Mouse (Mus musculus) kidney, postnatal 25 days (tissue): ENCODE measurements around the gene Dach1.

ENCODE experiments used
- DNase-seq, 2 experiments: peaks; one replicate each; pipeline ENCODE4 v3.0.0; 2021; ENCODE audit warnings: mixed read lengths in 2 of 2

Gene Dach1

GRCm38 (mm10) chr14:98169421-98170076, at the start of gene Dach1:
Gene Dach1 (minus strand): TSS chr14:98169765.
- DNase-seq = peak; percentile 81 to 90

GRCm38 (mm10) chr14:98200089-98200488, 30.5 kb upstream of the Dach1 start:
- DNase-seq = no peak

- DNase-seq = peak in 1 of 2 experiments; percentile 16
Observed at GRCm38 (mm10) chr14:98181545-98181944, 12.0 kb upstream of the Dach1 start.

GRCm38 (mm10) chr14:98173831-98174230, 4.3 kb upstream of the Dach1 start:
- no peak for DNase-seq

GRCm38 (mm10) chr14:98172394-98172905, 2.9 kb upstream of the Dach1 start:
- DNase-seq = no peak

- no peak for DNase-seq
Observed at GRCm38 (mm10) chr14:98171861-98172260, 2.3 kb upstream of the Dach1 start.

DNA sequence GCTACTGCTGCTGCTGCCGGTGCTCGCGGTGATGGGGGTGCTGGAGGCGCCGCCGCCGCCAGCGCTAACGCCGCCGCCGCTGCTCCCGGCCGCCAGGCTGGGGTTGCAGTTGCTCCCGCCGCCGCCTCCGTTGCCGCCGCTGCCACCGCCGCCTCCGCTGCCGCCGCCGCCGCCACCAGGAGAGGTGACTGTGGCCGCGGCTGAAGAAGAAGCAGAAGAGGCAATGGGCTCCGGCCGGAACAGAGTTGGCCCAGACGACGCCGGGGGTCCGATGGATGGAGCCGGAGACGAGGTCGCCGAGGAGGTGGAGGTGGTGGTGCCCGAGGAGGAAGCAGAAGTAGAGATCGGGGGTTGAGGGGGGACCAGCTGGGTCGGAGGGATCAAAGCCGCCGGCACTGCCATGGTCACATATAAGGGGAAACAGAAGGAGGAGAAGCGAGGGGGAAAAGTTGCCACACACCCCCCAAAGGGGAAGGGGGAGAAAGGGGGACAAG, 610 bp downstream of the Dach1 start:
- peak; percentile 37 to 66 for DNase-seq

- DNase-seq = peak; percentile 52 to 80
Observed at GRCm38 (mm10) chr14:98168039-98168907, 1.3 kb downstream of the Dach1 start.

GRCm38 (mm10) chr14:98167186-98168038, 2.2 kb downstream of the Dach1 start:
- DNase-seq = peak; percentile 82 to 84

- DNase-seq = no peak
Observed at GRCm38 (mm10) chr14:98166318-98166976, 3.1 kb downstream of the Dach1 start.

GRCm38 (mm10) chr14:98156753-98157152, 12.8 kb downstream of the Dach1 start:
- DNase-seq = no peak

DNA sequence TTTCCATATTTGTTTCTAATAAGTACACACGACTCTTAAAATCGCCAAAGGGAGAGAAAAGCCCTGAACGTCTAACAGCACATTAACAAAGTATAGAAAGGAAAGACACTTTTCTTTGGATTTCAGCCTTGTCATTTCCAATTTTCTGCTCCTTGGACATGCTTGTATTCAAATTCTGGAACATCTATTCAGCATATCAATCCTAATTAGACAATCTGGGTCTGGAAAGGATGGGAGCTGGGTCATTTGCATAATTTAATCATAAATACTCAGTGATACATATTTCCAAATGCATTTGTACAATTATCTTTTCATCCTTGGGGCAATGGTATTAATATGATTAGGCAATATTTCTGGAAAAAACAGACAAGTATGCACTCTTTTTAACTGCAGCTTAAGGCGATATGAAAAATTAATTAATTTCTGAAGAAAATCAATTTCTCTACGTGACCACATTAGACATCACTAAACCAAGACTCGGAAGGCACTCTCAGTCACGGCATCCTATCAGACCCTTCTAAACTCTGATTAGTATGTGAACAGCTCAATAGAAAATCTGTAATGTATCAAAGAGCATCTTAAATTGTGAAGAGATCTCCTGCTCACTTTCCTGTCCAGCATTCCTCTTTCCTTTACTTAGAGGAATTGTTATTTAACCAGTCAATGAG, 13.7 kb downstream of the Dach1 start:
- DNase-seq = no peak

DNA sequence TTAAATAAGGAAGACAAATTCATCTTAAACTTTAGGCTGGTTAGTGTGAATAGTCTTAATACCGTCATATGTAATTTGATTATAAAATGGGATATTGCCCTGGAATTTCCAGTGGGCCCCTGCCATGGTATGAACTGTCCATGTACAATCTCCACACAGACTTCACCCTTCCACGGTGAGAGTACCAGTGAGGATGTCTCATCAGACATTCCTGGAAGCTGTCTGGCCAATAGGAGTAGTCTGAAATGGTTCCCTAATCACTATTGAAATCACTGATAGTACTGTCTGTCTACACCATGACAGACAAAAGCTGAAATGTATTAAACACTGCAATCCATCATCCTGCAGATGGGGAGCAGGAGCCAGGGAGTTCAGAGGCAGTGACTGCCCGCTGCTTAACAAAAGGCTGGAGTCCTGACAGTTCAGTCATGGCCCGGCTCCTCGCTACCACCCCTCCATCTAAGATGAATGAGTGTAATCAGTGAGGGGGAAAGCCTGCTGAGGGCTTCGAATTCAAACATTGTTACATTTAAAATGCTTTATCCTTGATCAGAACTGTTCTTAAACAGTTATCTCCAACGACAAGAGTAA, 14.6 kb downstream of the Dach1 start:
- DNase-seq = no peak

GRCm38 (mm10) chr14:98141758-98142157, 27.8 kb downstream of the Dach1 start:
- no peak for DNase-seq

- DNase-seq = no peak
Observed at GRCm38 (mm10) chr14:98138873-98139665, 30.5 kb downstream of the Dach1 start.

GRCm38 (mm10) chr14:98134546-98134945, 35.0 kb downstream of the Dach1 start:
- DNase-seq = no peak

GRCm38 (mm10) chr14:98123032-98123431, 46.5 kb downstream of the Dach1 start:
- DNase-seq = no peak

GRCm38 (mm10) chr14:98116627-98117026, 52.9 kb downstream of the Dach1 start:
- DNase-seq = no peak

- DNase-seq = no peak
Observed at GRCm38 (mm10) chr14:98113106-98113505, 56.5 kb downstream of the Dach1 start.

DNA sequence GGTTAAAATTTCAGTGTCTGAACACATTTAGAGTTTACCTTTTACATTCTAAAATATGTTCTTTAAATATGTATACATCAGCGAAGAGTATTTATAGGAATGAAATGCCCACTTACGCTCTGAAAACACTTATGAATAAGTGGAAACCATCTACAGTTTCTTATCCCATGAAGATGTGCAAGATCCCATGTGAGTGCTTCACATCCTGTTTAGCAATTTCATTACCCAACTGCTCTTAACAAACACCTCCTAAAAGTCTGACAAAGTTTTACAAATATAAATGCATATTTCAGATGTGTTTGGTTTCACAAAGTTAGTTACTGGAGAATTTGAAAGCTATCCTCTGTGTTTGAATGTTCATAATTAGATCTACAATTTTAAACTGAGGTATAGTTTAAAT, 59.6 kb downstream of the Dach1 start:
- DNase-seq = no peak
